Mouse (Mus musculus): ENCODE results near the gene Gm10490.

Gm10490 gene

DNA sequence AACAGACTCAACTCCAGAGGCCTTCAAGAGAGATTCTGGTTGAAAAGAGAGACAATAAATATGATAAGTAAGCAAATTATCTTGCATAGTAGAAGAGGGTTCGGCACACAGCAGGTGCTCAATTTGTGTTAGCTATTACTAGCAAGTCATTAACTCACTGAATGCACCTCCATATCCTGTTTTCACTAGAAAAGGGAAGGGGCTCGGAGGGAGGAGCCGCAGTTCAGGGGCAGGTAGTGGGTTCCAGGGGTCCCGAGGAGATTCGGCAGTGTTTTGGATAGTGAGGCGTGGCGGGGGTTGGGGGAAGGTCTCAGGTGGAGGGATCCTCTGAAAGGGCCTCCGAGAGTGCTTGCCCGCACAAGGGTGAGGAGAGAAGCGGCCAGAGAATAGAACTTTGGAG is 17.8 kb downstream of the Gm10490 start:
- no peak for DNase-seq

DNA sequence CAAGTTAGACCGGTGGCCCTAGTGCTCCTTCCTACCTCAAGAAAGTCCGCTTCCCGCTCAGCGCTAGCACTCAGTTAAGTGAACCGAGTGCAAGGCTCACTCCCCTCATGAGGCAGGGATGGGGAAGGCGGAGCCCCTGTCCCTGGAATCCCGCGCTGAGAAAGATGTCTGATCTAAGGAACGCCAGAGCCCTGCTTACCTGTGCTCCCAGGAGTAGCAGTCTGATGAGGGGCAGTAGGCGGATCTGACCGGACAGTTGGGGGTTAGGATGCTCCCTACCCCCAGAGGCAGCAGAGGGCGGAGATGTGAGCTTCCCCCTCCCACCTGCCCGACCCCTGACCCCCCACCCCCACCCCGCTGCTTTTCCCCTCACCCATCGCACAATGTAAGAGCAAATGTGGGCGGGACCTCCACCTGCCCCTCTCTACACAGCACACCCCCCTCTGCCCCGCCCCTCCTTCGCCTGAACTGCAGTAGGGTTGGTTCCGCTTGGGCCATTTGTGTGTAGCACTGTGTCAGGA is 19.0 kb downstream of the Gm10490 start, which contains the start of gene Eras:
Gene Eras, minus strand, starts transcription at position 338 of the 521 bp plus-strand sequence.
- no peak for DNase-seq

DNA sequence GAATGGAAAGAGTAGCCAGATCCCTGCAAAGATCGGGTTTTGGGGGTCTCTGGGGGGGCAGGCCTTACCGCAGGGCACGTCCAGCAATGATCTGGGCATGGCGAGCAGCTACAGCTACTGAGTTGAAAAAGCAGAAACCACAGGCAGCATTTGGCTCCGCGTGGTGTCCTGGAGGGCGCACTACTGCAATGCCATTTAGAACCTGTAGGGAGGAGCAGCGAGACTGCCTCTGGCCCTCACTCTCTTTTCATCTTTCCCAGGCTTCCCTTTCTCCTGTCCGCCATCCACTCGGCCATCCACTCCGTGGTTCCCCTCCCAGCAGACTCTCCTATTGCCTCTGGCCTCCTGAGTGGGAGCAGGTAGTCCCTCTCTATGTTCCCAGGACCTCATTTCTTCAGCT is 27.5 kb downstream of the Gm10490 start:
- no peak for DNase-seq

DNA sequence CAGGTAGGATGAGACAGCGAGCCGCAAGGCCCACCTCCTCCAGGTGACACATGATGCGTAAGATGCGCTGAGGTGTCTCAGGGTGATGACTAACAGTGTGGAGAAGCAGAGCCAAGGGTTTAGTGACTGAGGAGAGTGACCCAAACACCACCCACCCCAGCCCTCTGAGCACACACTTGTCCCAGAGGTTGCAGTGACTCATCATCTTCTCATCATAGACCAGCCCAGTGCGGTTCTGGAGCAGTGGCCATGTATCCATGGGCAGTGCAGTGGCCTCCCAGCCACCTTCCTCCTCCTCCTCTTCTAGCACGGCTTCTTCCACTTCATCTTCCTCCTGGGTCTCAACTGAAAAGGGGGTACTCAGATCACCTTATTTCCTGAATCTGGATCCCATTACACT is 28.3 kb downstream of the Gm10490 start:
- DNase-seq, result no peak

DNA sequence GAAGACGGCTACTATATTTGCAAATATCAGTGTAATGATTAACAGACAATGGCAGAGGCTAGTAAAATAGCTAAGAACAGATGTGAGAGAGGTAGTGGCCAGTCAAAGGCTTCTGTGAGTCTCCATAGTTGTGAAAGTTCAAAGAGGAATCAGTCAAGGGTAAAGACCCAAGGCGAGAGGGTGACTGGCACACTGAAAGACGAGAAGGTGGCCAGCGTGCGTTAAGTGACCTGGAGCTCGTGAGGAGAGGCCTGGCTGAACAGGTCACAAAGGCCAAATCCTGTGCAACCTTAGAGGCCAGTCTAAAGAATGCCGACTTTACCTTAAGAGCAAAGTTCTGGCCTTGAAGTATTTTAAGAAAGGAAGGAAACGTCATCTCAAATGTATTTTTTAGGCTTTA is 36.3 kb downstream of the Gm10490 start:
- peak; percentile 13 for DNase-seq

DNA sequence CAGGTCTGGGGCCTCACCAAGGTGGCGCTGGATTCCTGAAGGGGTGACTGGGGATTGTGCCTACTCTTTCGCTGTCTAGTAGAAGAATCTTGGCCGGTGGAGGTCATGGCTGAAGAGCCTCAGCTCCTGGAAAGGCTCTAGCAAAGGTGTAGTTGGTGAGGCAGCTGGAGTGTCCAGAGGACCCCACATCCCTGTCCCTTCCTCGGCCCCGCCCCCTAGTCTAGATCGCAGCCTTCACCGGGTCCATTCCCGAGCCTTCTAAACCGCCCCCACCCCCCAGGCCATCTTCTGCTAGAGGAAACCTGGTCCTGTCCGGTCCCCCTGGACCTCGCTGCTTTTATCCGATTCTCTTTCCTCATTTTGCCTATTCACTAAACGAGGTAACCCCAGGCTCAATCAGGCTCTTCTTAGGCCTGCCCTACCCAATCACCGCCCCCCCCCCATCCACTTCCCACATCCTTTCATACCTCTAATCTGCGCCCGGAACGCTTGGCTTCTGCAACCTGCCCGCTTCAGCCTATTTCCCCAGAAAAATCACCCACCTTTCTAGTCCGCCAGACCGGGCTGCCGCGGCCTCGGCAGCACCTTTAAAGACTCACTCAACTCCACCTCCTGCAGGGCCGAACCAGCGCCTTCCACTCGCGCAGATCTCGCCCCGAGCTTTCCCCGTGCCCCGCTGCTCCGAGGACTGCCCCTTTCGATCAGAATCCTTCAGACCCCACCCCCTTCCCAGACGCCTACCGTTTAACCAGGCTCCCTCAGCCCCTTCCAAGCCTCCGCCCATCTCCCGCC is 38.0 kb downstream of the Gm10490 start, which contains the start of gene Hdac6:
Gene Hdac6, minus strand, starts transcription at position 782 of the 792 bp plus-strand sequence.
- DNase-seq, result peak; percentile 18

DNA sequence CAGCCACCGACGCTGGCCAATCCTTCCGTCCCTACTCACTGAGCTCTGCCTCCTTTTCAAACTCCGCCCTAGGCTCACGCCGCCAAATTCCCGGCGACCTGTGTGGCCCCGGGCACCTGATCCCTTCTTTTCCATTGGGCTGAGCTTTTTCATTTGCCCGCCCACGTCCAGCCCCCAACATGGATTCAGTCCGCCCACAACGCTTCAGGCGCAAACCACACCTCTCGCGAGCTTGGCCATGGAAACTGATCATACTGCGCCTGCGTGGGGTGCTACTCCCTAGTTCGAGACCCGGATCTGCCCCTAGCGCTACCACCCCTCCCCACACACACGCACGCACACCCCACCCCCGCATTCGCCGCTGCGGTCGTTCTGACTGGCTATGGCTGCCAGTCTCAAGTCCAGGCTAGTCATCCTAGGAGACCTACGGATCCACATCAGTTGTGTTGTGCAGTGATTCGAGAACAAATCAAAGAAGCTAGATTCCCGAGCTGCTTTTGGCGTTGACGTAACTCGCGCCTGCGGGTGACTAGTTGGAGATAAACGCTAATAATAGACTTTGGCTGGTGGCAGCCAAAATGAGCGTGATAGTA is 38.7 kb downstream of the Gm10490 start:
- peak; percentile 93 for DNase-seq

DNA sequence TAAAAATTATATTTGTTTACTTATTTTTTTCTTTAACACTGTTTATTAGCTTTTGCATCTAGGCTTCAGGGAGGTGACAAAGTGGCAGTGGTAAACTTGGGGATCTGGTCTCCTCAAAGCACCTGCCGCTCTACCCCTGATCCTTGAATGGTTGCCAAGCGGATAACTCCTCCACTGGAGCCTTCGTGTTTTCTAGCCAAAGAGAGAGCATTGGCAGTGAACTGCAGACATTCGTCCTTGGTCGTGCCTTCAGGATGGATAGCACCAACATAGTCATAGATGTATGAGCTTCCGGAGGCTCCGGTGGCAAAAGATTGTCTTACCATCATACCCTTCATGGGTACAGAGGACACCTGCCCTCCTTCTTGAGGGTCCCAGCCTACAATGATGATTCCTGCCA is 40.7 kb downstream of the Gm10490 start:
- no peak for DNase-seq

DNA sequence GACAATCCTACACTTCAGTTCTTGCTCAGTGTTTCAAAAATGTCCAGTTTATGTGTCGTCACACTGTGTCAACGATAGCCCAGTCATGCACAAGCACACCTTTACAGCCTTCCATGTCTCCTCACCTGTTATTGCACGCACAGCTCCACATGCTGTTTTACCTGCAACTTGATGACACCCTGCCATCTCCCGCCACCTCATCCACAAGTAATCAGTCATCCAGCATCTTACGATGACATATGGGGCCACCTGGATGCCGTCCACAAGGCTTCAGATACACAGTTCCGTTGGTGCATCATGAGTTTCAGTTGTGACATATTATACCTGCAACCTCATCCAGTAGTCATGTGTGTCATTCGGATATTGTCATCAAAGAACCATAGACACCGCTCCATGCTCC is 49.5 kb downstream of the Gm10490 start:
- no peak for DNase-seq

Measured in kidney, adult 18-20 months (tissue).